Mouse (Mus musculus) B cell, adult 67 days (primary cell): ENCODE measurements around the gene Klhl15. TPM values are rescaled to one million over a fixed set of nuclear protein-coding genes. Genes with fewer than 3 reads are reported as not detected.

Experiments
- total RNA-seq, 2 experiments: library from RNA; stranded (reverse); gene quantifications; 4 replicates each; pipeline ENCODE4 v1.2.4; 2023

The Klhl15 gene
- total RNA-seq = 10 to 100 TPM; 17.2 to 27.5 TPM

DNA sequence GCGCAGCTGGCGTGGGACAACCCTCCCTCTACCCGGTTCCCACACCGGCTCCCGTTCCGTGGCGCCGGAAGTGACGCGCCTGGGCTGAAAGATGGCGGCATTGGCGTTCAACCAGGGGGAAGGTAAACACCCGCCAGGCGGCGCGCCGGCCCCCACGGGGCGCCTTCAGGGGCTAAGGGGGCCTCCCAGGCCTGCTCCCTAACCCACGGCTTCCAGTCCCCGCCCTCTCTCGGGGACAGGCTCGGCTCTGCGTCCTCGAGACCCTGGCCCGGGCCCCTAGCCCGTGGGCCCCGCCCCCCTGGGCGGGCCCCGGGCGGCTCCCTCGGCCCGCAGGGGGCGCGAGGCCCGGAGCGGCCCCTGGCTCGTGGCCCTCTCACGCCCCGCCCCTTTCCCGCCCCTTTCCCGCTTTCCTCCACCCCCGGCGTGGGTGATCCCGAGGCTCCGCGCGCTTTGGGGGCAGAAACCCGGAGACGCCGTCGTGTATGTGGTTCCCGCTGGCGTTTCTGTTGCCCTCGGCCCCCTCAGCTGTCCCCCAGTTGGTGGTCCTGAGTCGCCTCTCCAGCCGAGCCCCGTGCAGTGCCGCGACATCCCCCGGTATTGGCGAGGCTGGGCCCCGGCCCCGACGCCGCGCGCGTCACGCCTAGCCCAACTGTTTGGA is at the start of gene Klhl15:
Klhl15 (plus strand) TSS at position 68 of the 658 bp plus-strand sequence.

DNA sequence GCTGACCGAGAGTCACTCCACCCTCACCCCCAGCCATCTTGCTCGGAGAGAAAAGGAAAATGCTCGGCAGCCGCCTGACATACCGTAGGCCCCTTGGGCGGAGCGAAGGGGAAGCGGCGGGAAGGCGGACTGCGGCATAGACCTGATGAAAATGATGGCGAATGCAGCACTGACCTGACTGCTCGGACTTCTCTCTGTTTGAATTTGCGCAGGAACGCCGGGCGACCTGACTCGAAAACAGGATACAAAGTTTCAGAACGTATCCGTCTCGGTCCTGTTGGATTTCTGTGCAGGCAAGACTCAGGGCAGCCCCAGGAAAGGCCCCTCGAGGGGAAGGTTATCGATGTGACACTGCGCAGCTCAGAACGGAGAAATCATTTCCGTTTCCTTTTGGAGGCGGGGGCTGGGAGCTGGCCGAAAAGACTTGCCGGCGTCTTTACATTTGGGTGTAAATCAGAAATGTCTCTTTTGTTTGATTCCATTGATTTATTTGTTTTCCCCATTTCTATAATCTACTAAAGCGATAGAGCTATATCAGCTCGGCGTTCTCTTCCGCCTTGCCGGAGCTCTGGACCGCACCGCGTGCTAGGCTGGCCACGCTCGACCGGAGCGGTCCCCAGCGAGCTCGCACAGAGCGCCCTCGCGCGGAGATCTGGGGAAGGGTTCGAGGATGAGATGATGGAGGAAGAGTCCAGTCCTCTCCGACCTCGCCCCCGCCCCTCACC is 21.6 kb upstream of the Klhl15 start, which contains the start of gene Eif2s3x:
Eif2s3x (minus strand) TSS at position 266 of the 725 bp plus-strand sequence.

Other genes starting within 250 kb of the Klhl15 start
- gene Zfx, start 110.9 kb upstream of the Klhl15 start, total RNA-seq = 10 to 100 TPM; 49.8 to 52.4 TPM
- gene Eif2s3x, start 21.7 kb upstream of the Klhl15 start, total RNA-seq = 100 to 1,000 TPM in 1 of 2 experiments, 10 to 100 TPM in 1; 97.4 to 133 TPM
- gene Fam90a1b, start 132.2 kb downstream of the Klhl15 start, total RNA-seq = under 1 TPM in 1 of 2 experiments, not detected in 1; 0.80 TPM
- gene Apoo, start 132.5 kb downstream of the Klhl15 start, total RNA-seq = 10 to 100 TPM in 1 of 2 experiments, 1 to 10 TPM in 1; 5.5 to 11.8 TPM